Mouse (Mus musculus): ENCODE data around the gene Ttc26. TPM values are rescaled to one million over a fixed set of nuclear protein-coding genes. Genes with fewer than 3 reads are reported as not detected.

Gene Ttc26
- 4.6 and 5.8 TPM in 2 replicates for polyA plus RNA-seq (2015; fragmentation: Nextera tagmentation; extraction: Ambion mirVana)

DNA sequence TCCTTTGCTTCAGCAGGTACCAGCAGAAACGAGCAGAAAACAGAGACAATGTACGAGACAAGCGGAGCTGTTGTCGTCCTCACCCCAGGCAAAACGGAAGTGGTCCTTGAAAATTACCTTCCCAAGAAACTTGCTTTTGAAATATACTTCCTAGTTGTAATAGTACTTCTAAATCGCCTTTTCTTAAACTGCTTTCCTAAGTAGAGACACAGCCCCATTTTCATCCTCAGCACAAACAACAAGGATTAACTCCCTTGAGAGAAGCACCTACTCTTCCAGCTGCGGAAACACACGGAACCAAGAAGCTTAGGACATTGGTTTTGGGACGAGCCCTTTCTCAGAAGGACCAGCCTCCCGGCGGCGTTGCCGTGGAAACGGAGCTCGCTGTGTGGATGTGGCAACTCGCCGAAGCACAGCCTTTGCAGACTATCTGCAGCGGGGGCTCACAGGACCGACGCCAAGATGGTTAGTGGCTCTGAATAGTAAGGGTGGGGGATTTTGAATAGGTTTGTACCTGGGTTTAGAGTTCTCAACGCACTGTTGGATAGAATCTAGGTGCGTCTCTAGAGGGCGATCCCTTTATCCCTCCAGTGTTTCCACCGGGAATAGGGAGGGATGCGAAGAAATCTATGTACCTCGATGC, at the start of gene Ttc26:
Ttc26 (plus strand) TSS at position 341 of the 643 bp plus-strand sequence.
- Histone ChIP-seq H3K9me3 (ENCODE audit: control insufficient read depth, low read length) (no peaks in the 10 kb centered on the region), H3K4me2 (ENCODE audit: low read length) (peak within 1 kb of the TSS; percentile 85), H3K27ac (ENCODE audit: low read depth, low read length) (peak within 1 kb of the TSS; percentile 79), H3K9ac (ENCODE audit: low read depth, low read length) (peak within 1 kb of the TSS; percentile 75), H3K4me3 (ENCODE audit: low read length) (peak within 1 kb of the TSS; percentile 71), H3K36me3 (ENCODE audit: control insufficient read depth, insufficient read depth, low read length) (peaks cover 3% of the 10 kb centered on the region; the same call in 1 of the 2 replicates), H3K4me1 (ENCODE audit: control insufficient read depth, insufficient read depth, low read depth, low read length) (peaks cover 6% of the 10 kb centered on the region), H3K27me3 (replicated peaks; ENCODE audit: control insufficient read depth, insufficient read depth, low read length) (no peaks in the 10 kb centered on the region)
- WGBS = 0% methylated on average over 26 of the region's 26 CpGs
- ATAC-seq = peak; percentile 96

DNA sequence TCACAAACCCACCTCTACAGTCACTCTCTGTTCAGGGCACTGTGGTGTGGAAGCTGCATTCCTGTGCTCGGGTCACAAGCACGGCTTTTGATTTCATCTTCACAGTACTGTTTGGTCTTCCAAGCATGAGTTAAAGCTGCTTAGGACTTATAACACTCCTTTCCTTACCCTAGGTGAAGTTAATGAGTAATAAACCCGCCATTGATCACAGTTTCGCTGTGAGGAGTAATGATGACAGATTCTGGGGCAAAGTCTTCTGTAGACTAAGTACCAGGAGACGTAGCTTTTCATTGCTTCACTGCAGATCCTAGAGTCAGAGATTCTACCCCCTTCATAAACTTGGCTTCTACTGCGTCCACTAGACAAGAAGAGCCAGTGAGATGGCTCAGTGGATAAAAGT, 46.0 kb upstream of the Ttc26 start:
- no peaks in the 10 kb centered on the region for H3K9me3 ChIP-seq (ENCODE audit: control insufficient read depth, low read length)
- no peak for ATAC-seq
- H3K27me3 ChIP-seq (replicated peaks; ENCODE audit: control insufficient read depth, insufficient read depth, low read length) = no peaks in the 10 kb centered on the region
- no peaks in the 10 kb centered on the region for H3K4me1 ChIP-seq (ENCODE audit: control insufficient read depth, insufficient read depth, low read depth, low read length)
- WGBS = 85% methylated on average over 6 of the region's 6 CpGs
- no peak overlapping the region for H3K4me3 ChIP-seq (ENCODE audit: low read length)
- no peak overlapping the region for H3K27ac ChIP-seq (ENCODE audit: low read depth, low read length)
- no peaks in the 10 kb centered on the region for H3K36me3 ChIP-seq (ENCODE audit: control insufficient read depth, insufficient read depth, low read length)
- no peak overlapping the region for H3K9ac ChIP-seq (ENCODE audit: low read depth, low read length)
- H3K4me2 ChIP-seq (ENCODE audit: low read length) = no peak overlapping the region

DNA sequence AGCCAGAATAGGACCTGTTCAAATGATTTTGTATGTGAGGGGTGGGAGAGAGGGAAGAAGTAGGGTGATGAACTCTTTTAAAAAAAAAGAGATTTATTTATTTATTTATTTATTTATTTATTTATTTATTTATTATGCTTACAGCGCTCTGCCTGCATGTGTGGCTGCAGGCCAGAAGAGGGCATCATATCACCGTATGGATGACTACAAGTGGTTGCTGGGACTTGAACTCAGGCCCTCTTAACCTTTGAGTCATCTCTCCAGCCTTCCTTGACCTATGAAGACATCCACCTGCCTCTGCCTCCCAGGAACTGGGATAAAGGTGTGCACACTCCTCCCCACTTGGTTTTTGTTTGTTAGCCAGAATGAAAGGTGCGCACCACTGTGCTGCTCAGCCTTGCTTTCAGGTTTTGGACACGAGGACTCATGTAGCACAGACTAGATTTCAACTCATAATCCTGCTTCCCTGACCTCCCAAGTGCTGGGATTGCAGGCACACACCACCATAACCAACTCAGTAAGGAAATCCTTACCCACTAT, 44.0 kb upstream of the Ttc26 start:
- no peaks in the 10 kb centered on the region for H3K4me1 ChIP-seq (ENCODE audit: control insufficient read depth, insufficient read depth, low read depth, low read length)
- H3K27me3 ChIP-seq (replicated peaks; ENCODE audit: control insufficient read depth, insufficient read depth, low read length) = no peaks in the 10 kb centered on the region
- H3K9ac ChIP-seq (ENCODE audit: low read depth, low read length) = no peak overlapping the region
- ATAC-seq = no peak
- no peak overlapping the region for H3K27ac ChIP-seq (ENCODE audit: low read depth, low read length)
- no peaks in the 10 kb centered on the region for H3K9me3 ChIP-seq (ENCODE audit: control insufficient read depth, low read length)
- no peaks in the 10 kb centered on the region for H3K36me3 ChIP-seq (ENCODE audit: control insufficient read depth, insufficient read depth, low read length)
- no peak overlapping the region for H3K4me3 ChIP-seq (ENCODE audit: low read length)
- H3K4me2 ChIP-seq (ENCODE audit: low read length) = no peak overlapping the region
- 93% methylated on average over 4 of the region's 4 CpGs for WGBS

DNA sequence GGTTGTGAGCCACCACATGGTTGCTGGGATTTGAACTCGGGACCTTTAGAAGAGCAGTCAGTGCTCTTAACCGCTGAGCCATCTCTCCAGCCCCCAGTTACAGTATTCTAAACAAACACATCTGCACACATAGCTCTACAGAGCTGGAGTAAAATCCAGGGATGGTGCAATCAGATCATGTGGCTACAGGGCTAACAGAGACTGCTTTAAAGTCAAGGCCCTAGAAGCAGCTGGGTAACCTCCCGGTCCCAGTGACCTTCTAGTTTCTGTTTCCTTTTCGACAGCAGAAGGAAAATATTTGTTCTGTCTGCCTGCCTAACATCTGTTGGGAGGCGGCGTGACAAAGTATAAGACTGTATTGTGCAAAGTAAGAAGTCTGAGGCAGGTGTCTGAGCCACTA, 43.3 kb upstream of the Ttc26 start:
- WGBS = 79% methylated on average over 6 of the region's 6 CpGs
- Histone ChIP-seq H3K36me3 (ENCODE audit: control insufficient read depth, insufficient read depth, low read length) (no peaks in the 10 kb centered on the region), H3K9me3 (ENCODE audit: control insufficient read depth, low read length) (no peaks in the 10 kb centered on the region), H3K4me1 (ENCODE audit: control insufficient read depth, insufficient read depth, low read depth, low read length) (no peaks in the 10 kb centered on the region), H3K4me3 (ENCODE audit: low read length) (no peak overlapping the region), H3K27me3 (replicated peaks; ENCODE audit: control insufficient read depth, insufficient read depth, low read length) (no peaks in the 10 kb centered on the region), H3K27ac (ENCODE audit: low read depth, low read length) (no peak overlapping the region), H3K4me2 (ENCODE audit: low read length) (no peak overlapping the region), H3K9ac (ENCODE audit: low read depth, low read length) (no peak overlapping the region)
- ATAC-seq = no peak

DNA sequence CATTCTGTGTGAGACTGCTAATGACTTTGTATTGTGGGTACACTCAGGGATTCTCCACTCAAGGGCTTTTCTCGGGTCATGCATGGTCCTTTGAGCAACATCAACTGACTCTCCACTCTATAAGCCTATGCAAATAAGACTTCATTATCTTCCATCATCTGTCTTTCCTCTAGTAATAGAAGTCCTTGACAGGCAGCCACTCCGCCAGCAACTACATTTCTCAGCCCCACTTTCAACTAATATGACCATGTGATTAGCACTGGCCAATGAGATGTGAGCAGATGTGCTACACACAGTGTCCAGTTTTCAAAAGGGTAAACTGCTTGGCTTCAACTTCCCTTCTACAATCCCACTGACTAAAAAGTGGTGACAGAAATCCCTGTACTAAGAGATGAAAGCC, 42.2 kb upstream of the Ttc26 start:
- WGBS = 74% methylated on average over 2 of the region's 2 CpGs
- no peaks in the 10 kb centered on the region for H3K36me3 ChIP-seq (ENCODE audit: control insufficient read depth, insufficient read depth, low read length)
- ATAC-seq = no peak

DNA sequence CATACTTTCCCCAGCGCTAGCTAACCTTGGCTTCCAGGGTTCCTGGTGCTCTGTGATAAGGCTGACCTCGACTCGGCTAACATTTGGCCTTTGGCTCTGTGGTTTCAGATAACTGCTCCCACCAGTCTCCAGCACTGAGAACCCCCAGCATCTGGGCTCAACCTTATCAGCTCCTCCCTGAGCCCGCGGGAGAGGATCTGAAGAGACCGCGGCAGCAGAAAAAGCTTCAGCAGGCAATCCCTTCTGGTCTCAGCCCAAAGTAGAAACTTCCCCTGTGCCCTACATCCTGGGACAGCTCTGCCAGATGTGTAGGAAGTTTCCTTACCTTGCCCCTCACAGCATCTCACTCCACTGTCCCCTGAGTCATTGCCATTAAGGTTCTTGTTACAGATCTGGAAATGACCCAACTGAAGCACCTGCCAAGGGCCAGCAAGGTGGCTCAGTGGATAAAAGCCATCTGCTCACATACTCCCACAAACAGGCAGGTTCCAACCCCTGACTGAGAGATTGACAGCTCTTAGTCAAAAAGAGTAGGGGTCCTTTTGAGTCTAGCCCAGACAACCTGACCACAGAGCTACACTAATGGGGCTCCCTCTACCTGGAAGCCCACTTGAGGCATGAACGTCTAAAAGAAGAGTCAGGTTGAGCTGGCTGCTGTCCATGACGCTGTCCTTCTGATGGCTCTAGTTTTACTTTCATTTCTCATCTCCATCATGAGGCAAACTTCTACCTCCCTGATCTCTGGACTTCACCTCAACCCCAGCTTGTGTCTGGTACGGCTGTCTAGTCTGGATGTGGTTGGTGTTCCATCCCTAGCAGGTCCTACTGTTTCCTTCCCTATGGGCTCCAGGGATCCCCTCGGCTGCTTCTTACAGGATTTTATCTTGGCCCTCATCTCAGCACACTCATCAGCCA, 39.3 kb upstream of the Ttc26 start:
- no peak overlapping the region for H3K4me2 ChIP-seq (ENCODE audit: low read length)

More for the DNA sequence above, 42.2 kb upstream of the Ttc26 start:
- no peaks in the 10 kb centered on the region for H3K27me3 ChIP-seq (replicated peaks; ENCODE audit: control insufficient read depth, insufficient read depth, low read length)
- H3K27ac ChIP-seq (ENCODE audit: low read depth, low read length) = no peak overlapping the region
- no peaks in the 10 kb centered on the region for H3K9me3 ChIP-seq (ENCODE audit: control insufficient read depth, low read length)
- H3K4me1 ChIP-seq (ENCODE audit: control insufficient read depth, insufficient read depth, low read depth, low read length) = no peaks in the 10 kb centered on the region
- no peak overlapping the region for H3K4me2 ChIP-seq (ENCODE audit: low read length)
- H3K4me3 ChIP-seq (ENCODE audit: low read length) = no peak overlapping the region
- no peak overlapping the region for H3K9ac ChIP-seq (ENCODE audit: low read depth, low read length)

DNA sequence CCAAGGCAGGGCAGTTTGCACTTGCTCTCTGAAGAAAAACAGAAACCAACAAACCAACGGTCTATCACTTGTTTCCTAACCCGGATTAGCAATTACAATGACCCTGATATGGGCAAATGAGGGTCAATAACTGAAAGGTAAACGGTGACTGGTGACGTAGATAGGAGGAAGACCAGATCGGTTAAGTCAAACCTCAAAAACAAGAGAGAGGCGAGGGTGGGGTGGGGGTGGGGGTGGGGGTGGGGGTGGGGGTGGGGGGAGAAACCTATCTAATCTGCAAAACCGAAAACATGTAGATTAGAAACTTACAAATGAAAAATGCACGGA, 38.6 kb upstream of the Ttc26 start:
- ATAC-seq = no peak
- 85% methylated on average over 8 of the region's 8 CpGs for WGBS
- Histone ChIP-seq H3K36me3 (ENCODE audit: control insufficient read depth, insufficient read depth, low read length) (no peaks in the 10 kb centered on the region), H3K9me3 (ENCODE audit: control insufficient read depth, low read length) (no peaks in the 10 kb centered on the region), H3K27me3 (replicated peaks; ENCODE audit: control insufficient read depth, insufficient read depth, low read length) (no peaks in the 10 kb centered on the region), H3K27ac (ENCODE audit: low read depth, low read length) (no peak overlapping the region), H3K4me3 (ENCODE audit: low read length) (no peak overlapping the region), H3K4me1 (ENCODE audit: control insufficient read depth, insufficient read depth, low read depth, low read length) (no peaks in the 10 kb centered on the region), H3K9ac (ENCODE audit: low read depth, low read length) (no peak overlapping the region), H3K4me2 (ENCODE audit: low read length) (no peak overlapping the region)

More for the DNA sequence above, 39.3 kb upstream of the Ttc26 start:
- H3K4me1 ChIP-seq (ENCODE audit: control insufficient read depth, insufficient read depth, low read depth, low read length) = no peaks in the 10 kb centered on the region
- WGBS = 79% methylated on average over 11 of the region's 11 CpGs
- no peak overlapping the region for H3K4me3 ChIP-seq (ENCODE audit: low read length)
- no peak for ATAC-seq
- no peaks in the 10 kb centered on the region for H3K9me3 ChIP-seq (ENCODE audit: control insufficient read depth, low read length)
- H3K9ac ChIP-seq (ENCODE audit: low read depth, low read length) = no peak overlapping the region
- no peaks in the 10 kb centered on the region for H3K27me3 ChIP-seq (replicated peaks; ENCODE audit: control insufficient read depth, insufficient read depth, low read length)
- H3K36me3 ChIP-seq (ENCODE audit: control insufficient read depth, insufficient read depth, low read length) = no peaks in the 10 kb centered on the region
- H3K27ac ChIP-seq (ENCODE audit: low read depth, low read length) = no peak overlapping the region

DNA sequence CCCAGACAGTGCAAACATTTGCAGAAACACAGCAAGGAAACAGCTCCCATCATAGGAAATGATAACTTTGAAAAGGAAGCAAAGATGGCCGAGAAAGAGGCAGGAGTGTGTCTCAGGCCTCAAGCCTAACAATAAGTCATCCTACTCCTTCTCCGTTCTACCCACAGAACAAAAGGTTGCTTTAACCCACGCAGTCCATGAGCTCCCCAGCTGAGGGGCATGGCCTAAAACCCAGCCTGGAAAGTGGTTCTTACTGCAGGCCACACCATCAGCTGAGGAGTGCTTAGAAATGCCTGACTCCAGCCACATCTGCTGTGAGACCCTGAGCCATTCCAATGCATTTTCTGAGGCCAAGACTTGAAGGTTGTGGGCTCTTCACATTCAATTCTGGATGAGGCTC, 37.7 kb upstream of the Ttc26 start:
- no peak overlapping the region for H3K4me3 ChIP-seq (ENCODE audit: low read length)
- no peaks in the 10 kb centered on the region for H3K9me3 ChIP-seq (ENCODE audit: control insufficient read depth, low read length)
- WGBS = 49% methylated on average over 3 of the region's 3 CpGs
- no peak overlapping the region for H3K27ac ChIP-seq (ENCODE audit: low read depth, low read length)
- no peak for ATAC-seq
- no peak overlapping the region for H3K4me2 ChIP-seq (ENCODE audit: low read length)
- no peak overlapping the region for H3K9ac ChIP-seq (ENCODE audit: low read depth, low read length)
- no peaks in the 10 kb centered on the region for H3K27me3 ChIP-seq (replicated peaks; ENCODE audit: control insufficient read depth, insufficient read depth, low read length)
- H3K36me3 ChIP-seq (ENCODE audit: control insufficient read depth, insufficient read depth, low read length) = no peaks in the 10 kb centered on the region
- H3K4me1 ChIP-seq (ENCODE audit: control insufficient read depth, insufficient read depth, low read depth, low read length) = no peaks in the 10 kb centered on the region

DNA sequence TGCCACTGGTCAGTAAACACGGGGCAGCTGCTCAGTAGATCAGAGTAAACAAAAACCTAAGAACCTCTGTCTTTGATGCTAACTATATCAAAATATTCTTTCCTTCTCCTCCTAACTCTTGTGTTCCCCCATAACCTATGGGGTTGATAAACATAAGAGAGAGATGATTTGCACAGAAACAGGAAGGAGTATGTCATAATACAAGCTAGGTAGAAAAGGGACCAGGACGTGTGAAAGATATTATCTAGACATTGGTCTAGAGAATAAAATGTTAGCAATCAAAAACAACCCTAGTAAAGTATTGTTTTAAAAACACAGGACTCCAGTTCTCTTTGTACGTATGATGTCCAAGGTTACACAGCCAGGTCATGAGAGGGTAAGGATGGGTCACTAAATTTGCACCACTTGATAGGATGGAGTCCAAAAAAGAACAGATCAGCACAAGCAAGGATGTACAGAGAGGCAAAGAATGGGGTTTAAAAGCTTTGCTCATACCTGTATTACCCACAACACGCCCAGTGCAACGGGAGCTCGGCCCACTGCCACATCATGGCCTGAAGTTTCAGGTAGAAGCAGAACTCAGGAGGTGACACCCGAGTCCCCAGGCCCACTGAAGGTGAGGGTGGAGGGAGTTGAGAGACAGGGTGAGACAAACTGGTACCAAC, 37.1 kb upstream of the Ttc26 start:
- H3K27ac ChIP-seq (ENCODE audit: low read depth, low read length) = no peak overlapping the region
- H3K36me3 ChIP-seq (ENCODE audit: control insufficient read depth, insufficient read depth, low read length) = no peaks in the 10 kb centered on the region
- no peak overlapping the region for H3K4me3 ChIP-seq (ENCODE audit: low read length)
- H3K27me3 ChIP-seq (replicated peaks; ENCODE audit: control insufficient read depth, insufficient read depth, low read length) = no peaks in the 10 kb centered on the region
- H3K4me2 ChIP-seq (ENCODE audit: low read length) = no peak overlapping the region
- no peak overlapping the region for H3K9ac ChIP-seq (ENCODE audit: low read depth, low read length)
- no peak for ATAC-seq
- 89% methylated on average over 7 of the region's 7 CpGs for WGBS
- H3K4me1 ChIP-seq (ENCODE audit: control insufficient read depth, insufficient read depth, low read depth, low read length) = no peaks in the 10 kb centered on the region
- no peaks in the 10 kb centered on the region for H3K9me3 ChIP-seq (ENCODE audit: control insufficient read depth, low read length)
